Mouse (Mus musculus): Measurements from ENCODE around the gene Sptbn4.

DNA sequence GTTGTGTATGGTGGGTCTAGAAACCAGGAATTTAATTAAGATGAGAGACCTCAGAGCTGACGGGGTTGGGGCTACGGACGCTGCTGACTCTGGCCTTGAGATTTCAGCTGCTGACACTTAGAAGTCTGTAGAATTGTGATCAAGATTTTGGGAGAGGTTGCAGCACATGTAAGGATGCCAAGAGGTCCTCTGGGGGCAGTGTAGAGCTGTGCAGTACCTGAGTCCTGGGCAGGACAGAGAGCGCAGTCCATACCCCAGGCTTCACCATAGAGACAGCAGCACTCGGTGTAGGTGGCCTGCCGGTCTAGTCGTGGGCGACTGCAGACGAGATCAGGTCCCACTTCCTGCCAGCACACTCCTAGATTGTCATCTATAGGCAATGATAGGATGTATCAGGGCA lies 139.9 kb downstream of the Sptbn4 start:
- TF ChIP-seq CHD2 (IDR thresholded peaks at IDR 0.05; ENCODE audit: low read depth, low read length) (no peak), ZNF384 (IDR thresholded peaks at IDR 0.05; ENCODE audit: low read depth, low read length) (no peak), HCFC1 (IDR thresholded peaks at IDR 0.05; ENCODE audit: borderline replicate concordance, insufficient read depth, low read length) (no peak)

All from ES-E14 (cell line).